10 mouse cellular contexts compared by ENCODE assay signal in genomic region chr15:57568006-57568630, GRCm38 (mm10).
A peak's percentile ranks its signal among the peaks of the same experiment; 100 is the strongest.
DNase-seq lines count a peak whose midpoint lies in the region; ATAC-seq lines count a peak whose summit lies in the region.
"Had no signal": no experiment of that assay in that cellular context is flagged by ENCODE, and none has a peak within 500 bp of the region (broad histone marks: within the 10 kb centered on the region; RNA-seq: fewer than 3 reads in every experiment).

No protein-coding gene starts in this region.

- 50% methylated on average over 5 of the region's 5 CpGs for WGBS in stomach, embryonic 16.5 days
- 47% methylated on average over 5 of the region's 5 CpGs for WGBS in hindbrain, embryonic 16.5 days
- 58% methylated on average over 5 of the region's 5 CpGs for WGBS in hindbrain, embryonic 13.5 days

- no peaks in the 10 kb centered on the region for H3K36me3 ChIP-seq in stomach, embryonic 16.5 days (ENCODE audit: control insufficient read depth, insufficient read depth, low read length)
- H3K36me3 ChIP-seq in hindbrain, embryonic 16.5 days (ENCODE audit: control insufficient read depth, insufficient read depth, low read length): no peaks in the 10 kb centered on the region
- no peaks in the 10 kb centered on the region for H3K36me3 ChIP-seq in hindbrain, embryonic 13.5 days

- H3K4me1 ChIP-seq in stomach, embryonic 16.5 days (ENCODE audit: control insufficient read depth, insufficient read depth, low read length): 0 out of 2 replicates have a peak, but pooled peaks cover 3% of the 10 kb centered on the region
- no peaks in the 10 kb centered on the region for H3K4me1 ChIP-seq in hindbrain, embryonic 16.5 days (ENCODE audit: control insufficient read depth, insufficient read depth, low read depth, low read length)
- no peaks in the 10 kb centered on the region for H3K4me1 ChIP-seq in hindbrain, embryonic 13.5 days (replicated peaks)

- H3K27me3 ChIP-seq in stomach, embryonic 16.5 days (ENCODE audit: control insufficient read depth, insufficient read depth, low read length): no peaks in the 10 kb centered on the region
- no peaks in the 10 kb centered on the region for H3K27me3 ChIP-seq in hindbrain, embryonic 16.5 days (replicated peaks; ENCODE audit: control insufficient read depth, insufficient read depth, low read length)
- H3K27me3 ChIP-seq in hindbrain, embryonic 13.5 days: no peaks in the 10 kb centered on the region

- peak; percentile 4 for DNase-seq in lung, postnatal 10 days
- no peak for DNase-seq in lung, postnatal 36 days
- DNase-seq in adrenal gland, postnatal 36 days: peak; percentile 30 to 37
- DNase-seq in gastrocnemius, adult 18-20 months (ENCODE audit: low spot score): peak; percentile 21
- DNase-seq: cerebellum, adult 11-12 months had no signal

- H3K4me3 ChIP-seq in stomach, embryonic 16.5 days (replicated peaks; ENCODE audit: low read length): no peak overlapping the region
- H3K4me3 ChIP-seq in hindbrain, embryonic 16.5 days (ENCODE audit: low read length): no peak overlapping the region
- H3K4me3 ChIP-seq in hindbrain, embryonic 13.5 days: no peak overlapping the region
- H3K4me3 ChIP-seq: layer of hippocampus, adult 2 months had no signal

- 0 out of 2 replicates have a peak, but pooled peaks have one; percentile 66 for ATAC-seq in stomach, embryonic 16.5 days (ENCODE audit: insufficient read depth, low FRiP score)
- ATAC-seq in hindbrain, embryonic 16.5 days: no peak
- ATAC-seq in hindbrain, embryonic 13.5 days (ENCODE audit: low FRiP score): no peak
- ATAC-seq: forebrain, embryonic 14.5 days had no signal

- H3K9me3 ChIP-seq in stomach, embryonic 16.5 days (replicated peaks; ENCODE audit: control insufficient read depth, low read length): no peaks in the 10 kb centered on the region
- no peaks in the 10 kb centered on the region for H3K9me3 ChIP-seq in hindbrain, embryonic 16.5 days (ENCODE audit: control insufficient read depth, low read length)
- no peaks in the 10 kb centered on the region for H3K9me3 ChIP-seq in hindbrain, embryonic 13.5 days

- no peak overlapping the region for H3K4me2 ChIP-seq in stomach, embryonic 16.5 days (ENCODE audit: low read depth, low read length)
- H3K4me2 ChIP-seq in hindbrain, embryonic 16.5 days (ENCODE audit: low read length): no peak overlapping the region
- H3K4me2 ChIP-seq in hindbrain, embryonic 13.5 days: no peak overlapping the region

- peak overlapping the region; percentile 50; the same call in 1 of the 2 replicates for H3K27ac ChIP-seq in stomach, embryonic 16.5 days (ENCODE audit: low read length)
- H3K27ac ChIP-seq in hindbrain, embryonic 16.5 days (ENCODE audit: low read depth, low read length): no peak overlapping the region
- no peak overlapping the region for H3K27ac ChIP-seq in hindbrain, embryonic 13.5 days
- H3K27ac ChIP-seq: layer of hippocampus, adult 2 months had no signal

- H3K9ac ChIP-seq in stomach, embryonic 16.5 days (ENCODE audit: low read length): no peak overlapping the region
- H3K9ac ChIP-seq in hindbrain, embryonic 16.5 days (ENCODE audit: low read depth, low read length): no peak overlapping the region
- no peak overlapping the region for H3K9ac ChIP-seq in hindbrain, embryonic 13.5 days
